Mouse (Mus musculus) bone marrow macrophage, adult 2 months (primary cell): ENCODE results near the gene Tbc1d14.

ENCODE experiments used
- CTCF ChIP-seq: IDR thresholded peaks from 2 replicates; pipeline ENCODE4 v1.5.1; 2012; ENCODE audit warnings: low read depth, mild to moderate bottlenecking, low read length, moderate library complexity
- POLR2A ChIP-seq: IDR thresholded peaks from 2 replicates; pipeline ENCODE4 v1.6.1; 2012; ENCODE audit warnings: mild to moderate bottlenecking, low read depth, low read length, borderline replicate concordance

DNA sequence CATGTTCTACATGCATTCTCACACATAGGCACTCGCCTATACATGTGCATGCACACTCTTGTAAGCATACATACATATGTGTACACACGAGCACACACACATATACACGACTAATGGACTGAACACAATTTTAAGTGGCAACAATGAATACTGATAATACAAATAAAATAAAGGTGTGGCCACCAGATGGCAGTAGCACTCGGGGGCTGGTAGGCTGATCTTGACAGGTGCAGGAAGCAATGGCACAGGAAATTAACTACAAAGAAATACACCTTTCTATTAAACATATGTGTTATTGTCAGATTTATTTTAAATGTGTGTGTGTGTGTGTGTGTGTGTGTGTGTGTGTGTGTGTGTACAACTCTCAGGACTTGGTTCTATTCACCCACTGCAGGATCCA is 134.2 kb downstream of the Tbc1d14 start:
- TF ChIP-seq CTCF (peak; percentile 43; the same call in 1 of the 2 replicates), POLR2A (no peak)
